Mouse (Mus musculus) kidney, postnatal 0 days (tissue): ENCODE results near the gene Usp2. TPM values are rescaled to one million over a fixed set of nuclear protein-coding genes. Genes with fewer than 3 reads are reported as not detected.

Experiments
- ATAC-seq: fragments of 200-750 bp; cut with Nextera tagmentation; replicated peaks from 2 replicates; pipeline ENCODE4 v1.8.0; 2017; ENCODE audit warnings: low read depth, moderate number of reproducible peaks, moderate TSS enrichment, moderate library complexity; ENCODE audit not compliant: low FRiP score
- DNase-seq: peaks from one replicate; pipeline ENCODE4 v3.0.0-alpha.2; 2016; ENCODE audit warnings: low spot score
- H3K27ac ChIP-seq: fragments of 300-500 bp; sonication (generic); 2 replicates; pipeline ENCODE4 v1.5.1; 2014; ENCODE audit warnings: mild to moderate bottlenecking
- H3K27me3 ChIP-seq: fragments of 300-500 bp; sonication (generic); 2 replicates; pipeline ENCODE4 v1.6.1; 2014; ENCODE audit warnings: low read length, mixed read lengths; ENCODE audit not compliant: insufficient read depth
- H3K36me3 ChIP-seq: fragments of 300-500 bp; sonication (generic); 2 replicates; pipeline ENCODE4 v1.6.1; 2014; ENCODE audit warnings: low read length, mixed read lengths; ENCODE audit not compliant: insufficient read depth
- H3K4me1 ChIP-seq: fragments of 300-500 bp; sonication (generic); replicated peaks from 2 replicates; pipeline ENCODE4 v1.6.1; 2014; ENCODE audit warnings: antibody characterized with exemption, low read length, mixed read lengths; ENCODE audit not compliant: insufficient read depth
- H3K4me2 ChIP-seq: fragments of 300-500 bp; sonication (generic); 2 replicates; pipeline ENCODE4 v1.6.1; 2014; ENCODE audit warnings: mild to moderate bottlenecking, low read length, moderate library complexity, mixed read lengths
- H3K4me3 ChIP-seq: fragments of 300-500 bp; sonication (generic); replicated peaks from 2 replicates; pipeline ENCODE4 v1.5.1; 2014; ENCODE audit warnings: low read depth, low read length
- H3K9ac ChIP-seq: fragments of 300-500 bp; sonication (generic); 2 replicates; pipeline ENCODE4 v1.6.1; 2014; ENCODE audit warnings: low read depth, low read length
- H3K9me3 ChIP-seq: fragments of 300-500 bp; sonication (generic); replicated peaks from 2 replicates; pipeline ENCODE4 v1.6.1; 2016; ENCODE audit warnings: low read length, inconsistent platforms, mixed read lengths
- CTCF ChIP-seq: IDR thresholded peaks from 2 replicates; pipeline ENCODE4 v1.5.1; 2016; ENCODE audit warnings: antibody characterized with exemption, low read depth, mild to moderate bottlenecking, moderate library complexity
- WGBS: fragments of 180-500 bp; shearing (Covaris S2); extraction: QIAGEN DNeasy Blood & Tissue Kit; methylation state at CpG from one replicate; pipeline ENCODE4 v1.1.7; 2014; 5-methylcytosine and 5-hydroxymethylcytosine counted together
- polyA plus RNA-seq: library from polyadenylated mRNA; unstranded; fragments of >200 nt; fragmentation: Nextera tagmentation; extraction: Ambion mirVana; gene quantifications from 2 replicates; pipeline ENCODE4 v1.2.1, GENCODE M21; 2015

Usp2 gene
- 62.9 and 72.1 TPM in 2 replicates for polyA plus RNA-seq

GRCm38 (mm10) chr9:44066785-44067225 is at the start of gene Usp2:
Gene Usp2, plus strand, starts transcription at chr9:44067021.
- Histone ChIP-seq H3K4me1 (peaks cover 2% of the 10 kb centered on the region; the same call in 1 of the 2 replicates), H3K4me2 (peak within 1 kb of the TSS; percentile 57), H3K36me3 (no peaks in the 10 kb centered on the region), H3K27ac (no peak within 1 kb of the TSS), H3K9ac (peak within 1 kb of the TSS; percentile 18), H3K4me3 (peak within 1 kb of the TSS; percentile 39), H3K9me3 (no peaks in the 10 kb centered on the region), H3K27me3 (no peaks in the 10 kb centered on the region)
- peak; percentile 98 for ATAC-seq
- peak; percentile 93 for TF ChIP-seq CTCF
- peak; percentile 100 for DNase-seq
- WGBS, result 2% methylated on average over 38 of the region's 38 CpGs

- H3K4me1 ChIP-seq, result no peaks in the 10 kb centered on the region
- 69% methylated on average over 5 of the region's 5 CpGs for WGBS
- no peak for ATAC-seq
- no peak for DNase-seq
- no peak overlapping the region for H3K27ac ChIP-seq
- H3K27me3 ChIP-seq, result no peaks in the 10 kb centered on the region
- TF ChIP-seq CTCF, result no peak
- no peaks in the 10 kb centered on the region for H3K36me3 ChIP-seq
- H3K4me2 ChIP-seq, result no peak overlapping the region
- no peak overlapping the region for H3K4me3 ChIP-seq
- H3K9ac ChIP-seq, result no peak overlapping the region
- no peaks in the 10 kb centered on the region for H3K9me3 ChIP-seq
Observed at GRCm38 (mm10) chr9:44017846-44018245, 49.0 kb upstream of the Usp2 start.

GRCm38 (mm10) chr9:44020001-44020400 is 46.8 kb upstream of the Usp2 start:
- WGBS, result 55% methylated on average over 7 of the region's 7 CpGs
- no peaks in the 10 kb centered on the region for H3K9me3 ChIP-seq
- H3K4me3 ChIP-seq, result no peak overlapping the region
- no peaks in the 10 kb centered on the region for H3K27me3 ChIP-seq
- no peak for TF ChIP-seq CTCF
- ATAC-seq (no peak), DNase-seq (no peak)
- no peaks in the 10 kb centered on the region for H3K4me1 ChIP-seq
- no peak overlapping the region for H3K4me2 ChIP-seq
- H3K9ac ChIP-seq, result no peak overlapping the region
- H3K27ac ChIP-seq, result no peak overlapping the region
- H3K36me3 ChIP-seq, result no peaks in the 10 kb centered on the region

GRCm38 (mm10) chr9:44022100-44022847 is 44.5 kb upstream of the Usp2 start:
- 66% methylated on average over 8 of the region's 8 CpGs for WGBS
- Histone ChIP-seq H3K4me3 (no peak overlapping the region), H3K36me3 (no peaks in the 10 kb centered on the region), H3K9me3 (no peaks in the 10 kb centered on the region), H3K9ac (no peak overlapping the region), H3K4me1 (no peaks in the 10 kb centered on the region), H3K27ac (no peak overlapping the region), H3K27me3 (no peaks in the 10 kb centered on the region), H3K4me2 (no peak overlapping the region)
- TF ChIP-seq CTCF, result no peak
- no peak for DNase-seq
- no peak for ATAC-seq

DNA sequence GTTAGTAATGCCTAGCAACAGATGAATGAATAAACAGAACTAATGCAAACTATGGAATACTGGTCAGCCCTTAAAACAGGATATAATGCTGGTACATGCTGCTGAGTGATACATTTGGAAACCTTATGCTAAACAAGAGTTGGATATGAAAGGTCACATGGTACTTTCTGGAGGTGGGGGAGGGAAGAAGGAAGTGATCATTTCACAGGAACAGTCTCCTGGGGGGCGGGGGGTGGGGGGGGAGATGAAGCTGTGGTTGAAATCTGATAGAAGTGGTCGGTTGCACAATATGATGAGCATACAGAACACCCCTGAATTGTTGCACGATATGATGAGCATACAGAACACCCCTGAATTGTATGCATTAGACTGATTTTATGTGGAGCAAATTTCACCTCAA is 42.7 kb upstream of the Usp2 start:
- H3K9ac ChIP-seq, result no peak overlapping the region
- no peak overlapping the region for H3K4me3 ChIP-seq
- no peak overlapping the region for H3K27ac ChIP-seq
- H3K4me1 ChIP-seq, result no peaks in the 10 kb centered on the region
- DNase-seq (no peak), ATAC-seq (no peak)
- TF ChIP-seq CTCF, result no peak
- 72% methylated on average over 3 of the region's 3 CpGs for WGBS
- no peaks in the 10 kb centered on the region for H3K27me3 ChIP-seq
- H3K36me3 ChIP-seq, result no peaks in the 10 kb centered on the region
- no peaks in the 10 kb centered on the region for H3K9me3 ChIP-seq
- no peak overlapping the region for H3K4me2 ChIP-seq

- H3K4me2 ChIP-seq, result no peak overlapping the region
- H3K9ac ChIP-seq, result no peak overlapping the region
- no peak for TF ChIP-seq CTCF
- H3K27ac ChIP-seq, result peak overlapping the region; percentile 47
- no peaks in the 10 kb centered on the region for H3K36me3 ChIP-seq
- no peaks in the 10 kb centered on the region for H3K9me3 ChIP-seq
- DNase-seq (peak; percentile 61), ATAC-seq (no peak)
- H3K4me1 ChIP-seq, result no peaks in the 10 kb centered on the region
- no peaks in the 10 kb centered on the region for H3K27me3 ChIP-seq
- 31% methylated on average over 5 of the region's 5 CpGs for WGBS
- no peak overlapping the region for H3K4me3 ChIP-seq
Observed at GRCm38 (mm10) chr9:44029580-44030236, 37.1 kb upstream of the Usp2 start.
